Mouse (Mus musculus) layer of hippocampus, adult 8-10 months (tissue): ENCODE measurements around the gene Slc18a2. TPM values are rescaled to one million over a fixed set of nuclear protein-coding genes. Genes with fewer than 3 reads are reported as not detected.

Experiments
- DNase-seq, 2 experiments: peaks; one replicate each; pipeline ENCODE4 v3.0.0; 2022; ENCODE audit warnings: low spot score in 2 of 2
- total RNA-seq, 4 experiments: library from RNA; stranded (reverse); gene quantifications; 2 replicates each; pipeline ENCODE4 v1.2.4; 2022

The Slc18a2 gene
- 1 to 10 TPM in 2 of 4 experiments, under 1 TPM in 2; 0.84 to 1.2 (median 1.1) TPM for total RNA-seq

- no peak for DNase-seq
Measured at GRCm38 (mm10) chr19:59260718-59261442, at the start of gene Slc18a2. TSS of gene Slc18a2 (plus strand) at chr19:59260896.

GRCm38 (mm10) chr19:59216891-59217290 lies 43.8 kb upstream of the Slc18a2 start:
- DNase-seq, result no peak

- no peak for DNase-seq
Measured at GRCm38 (mm10) chr19:59218991-59219390, 41.7 kb upstream of the Slc18a2 start, which contains the start of gene Kcnk18. TSS of gene Kcnk18 (plus strand) at chr19:59219214.

- DNase-seq, result no peak
Measured at GRCm38 (mm10) chr19:59221131-59221530, 39.6 kb upstream of the Slc18a2 start.

GRCm38 (mm10) chr19:59228376-59228775 lies 32.3 kb upstream of the Slc18a2 start:
- DNase-seq, result no peak

- no peak for DNase-seq
Measured at GRCm38 (mm10) chr19:59232786-59233185, 27.9 kb upstream of the Slc18a2 start.

GRCm38 (mm10) chr19:59235001-59235400 lies 25.7 kb upstream of the Slc18a2 start:
- DNase-seq, result no peak

GRCm38 (mm10) chr19:59236046-59236445 lies 24.6 kb upstream of the Slc18a2 start:
- no peak for DNase-seq

- DNase-seq, result no peak
Measured at GRCm38 (mm10) chr19:59238630-59239029, 22.1 kb upstream of the Slc18a2 start.

- DNase-seq, result peak; percentile 52 to 89
Measured at GRCm38 (mm10) chr19:59239124-59239817, 21.4 kb upstream of the Slc18a2 start.

GRCm38 (mm10) chr19:59241987-59242386 lies 18.7 kb upstream of the Slc18a2 start:
- DNase-seq, result no peak

GRCm38 (mm10) chr19:59243057-59243456 lies 17.6 kb upstream of the Slc18a2 start:
- DNase-seq, result no peak

- DNase-seq, result no peak
Measured at GRCm38 (mm10) chr19:59248144-59248543, 12.6 kb upstream of the Slc18a2 start.

- no peak for DNase-seq
Measured at GRCm38 (mm10) chr19:59248553-59249286, 12.0 kb upstream of the Slc18a2 start.

- DNase-seq, result no peak
Measured at GRCm38 (mm10) chr19:59252651-59253050, 8.0 kb upstream of the Slc18a2 start.

- no peak for DNase-seq
Measured at GRCm38 (mm10) chr19:59259633-59260032, 1.1 kb upstream of the Slc18a2 start.

GRCm38 (mm10) chr19:59261604-59262003 lies 908 bp downstream of the Slc18a2 start:
- DNase-seq, result no peak

GRCm38 (mm10) chr19:59263171-59263570 lies 2.5 kb downstream of the Slc18a2 start:
- no peak for DNase-seq

GRCm38 (mm10) chr19:59264838-59265532 lies 4.3 kb downstream of the Slc18a2 start:
- no peak for DNase-seq

- peak in 1 of 2 experiments; percentile 15 for DNase-seq
Measured at GRCm38 (mm10) chr19:59265907-59266306, 5.2 kb downstream of the Slc18a2 start.

GRCm38 (mm10) chr19:59267417-59267963 lies 6.8 kb downstream of the Slc18a2 start:
- no peak for DNase-seq
